Mouse (Mus musculus) midbrain, embryonic 16.5 days (tissue): ENCODE results near the gene Cdc25a. TPM values are rescaled to one million over a fixed set of nuclear protein-coding genes. Genes with fewer than 3 reads are reported as not detected.

Experiments
- ATAC-seq: fragments of 200-750 bp; cut with Nextera tagmentation; 2 replicates; pipeline ENCODE4 v1.8.0; 2017; ENCODE audit warnings: moderate TSS enrichment
- H3K27ac ChIP-seq: fragments of 300-500 bp; sonication (generic); 2 replicates; pipeline ENCODE4 v1.5.1; 2014; ENCODE audit warnings: mild to moderate bottlenecking, low read length, mixed read lengths
- H3K27me3 ChIP-seq: fragments of 300-500 bp; sonication (generic); 2 replicates; pipeline ENCODE4 v1.6.1; 2014; ENCODE audit warnings: low read depth, low read length, mixed read lengths; ENCODE audit not compliant: control insufficient read depth, insufficient read depth
- H3K36me3 ChIP-seq: fragments of 300-500 bp; sonication (generic); 2 replicates; pipeline ENCODE4 v1.6.1; 2014; ENCODE audit warnings: mild to moderate bottlenecking, low read length, moderate library complexity, mixed read lengths; ENCODE audit not compliant: control insufficient read depth, insufficient read depth
- H3K4me1 ChIP-seq: fragments of 300-500 bp; sonication (generic); 2 replicates; pipeline ENCODE4 v1.6.1; 2014; ENCODE audit warnings: mild to moderate bottlenecking, low read length, mixed read lengths; ENCODE audit not compliant: control insufficient read depth, insufficient read depth
- H3K4me2 ChIP-seq: fragments of 300-500 bp; sonication (generic); 2 replicates; pipeline ENCODE4 v1.6.1; 2014; ENCODE audit warnings: mild to moderate bottlenecking, low read length, mixed read lengths
- H3K4me3 ChIP-seq: fragments of 300-500 bp; sonication (generic); 2 replicates; pipeline ENCODE4 v1.5.1; 2014; ENCODE audit warnings: low read depth, mild to moderate bottlenecking, low read length, moderate library complexity, mixed read lengths
- H3K9ac ChIP-seq: fragments of 300-500 bp; sonication (generic); 2 replicates; pipeline ENCODE4 v1.6.1; 2014; ENCODE audit warnings: low read depth, low read length, mixed read lengths
- H3K9me3 ChIP-seq: fragments of 300-500 bp; sonication (generic); replicated peaks from 2 replicates; pipeline ENCODE4 v1.6.1; 2014; ENCODE audit warnings: mild to moderate bottlenecking, low read length, mixed read lengths; ENCODE audit not compliant: control insufficient read depth, poor library complexity, severe bottlenecking
- WGBS: fragments of 180-500 bp; shearing (Covaris S2); extraction: QIAGEN DNeasy Blood & Tissue Kit; methylation state at CpG from one replicate; pipeline ENCODE4 v1.1.7; 2014; 5-methylcytosine and 5-hydroxymethylcytosine counted together
- polyA plus RNA-seq: library from polyadenylated mRNA; unstranded; fragments of >200 nt; fragmentation: Nextera tagmentation; extraction: Ambion mirVana; gene quantifications from 2 replicates; pipeline ENCODE4 v1.2.1, GENCODE M21; 2015

Cdc25a gene
- polyA plus RNA-seq, 1 experiment from 2014 or later, result 9.9 TPM

DNA sequence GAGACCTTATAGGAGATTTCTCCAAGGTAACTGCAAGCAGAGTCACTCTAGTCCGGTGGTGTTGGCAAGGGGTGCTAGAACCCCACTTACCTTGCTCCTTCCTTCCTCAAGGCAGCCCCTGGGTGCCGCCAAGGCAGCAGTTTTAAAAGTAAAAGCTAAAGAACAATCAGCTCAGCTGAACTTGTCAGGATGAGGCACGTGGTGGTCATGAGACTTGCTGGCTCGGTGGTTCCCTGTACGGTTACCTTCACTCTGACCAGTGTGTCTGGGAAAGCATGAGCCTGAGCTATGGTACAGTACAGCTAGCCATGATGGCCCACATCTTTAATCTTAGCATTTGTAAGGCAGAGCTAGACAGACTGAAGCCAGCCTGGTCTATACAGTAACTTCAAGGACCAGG lies 11.9 kb downstream of the Cdc25a start:
- Histone ChIP-seq H3K9ac (no peak overlapping the region), H3K4me3 (no peak overlapping the region), H3K9me3 (no peaks in the 10 kb centered on the region), H3K27me3 (no peaks in the 10 kb centered on the region), H3K27ac (no peak overlapping the region), H3K36me3 (peaks cover 36% of the 10 kb centered on the region), H3K4me1 (no peaks in the 10 kb centered on the region), H3K4me2 (no peak overlapping the region)
- no peak for ATAC-seq
- 95% methylated on average over 5 of the region's 5 CpGs for WGBS

DNA sequence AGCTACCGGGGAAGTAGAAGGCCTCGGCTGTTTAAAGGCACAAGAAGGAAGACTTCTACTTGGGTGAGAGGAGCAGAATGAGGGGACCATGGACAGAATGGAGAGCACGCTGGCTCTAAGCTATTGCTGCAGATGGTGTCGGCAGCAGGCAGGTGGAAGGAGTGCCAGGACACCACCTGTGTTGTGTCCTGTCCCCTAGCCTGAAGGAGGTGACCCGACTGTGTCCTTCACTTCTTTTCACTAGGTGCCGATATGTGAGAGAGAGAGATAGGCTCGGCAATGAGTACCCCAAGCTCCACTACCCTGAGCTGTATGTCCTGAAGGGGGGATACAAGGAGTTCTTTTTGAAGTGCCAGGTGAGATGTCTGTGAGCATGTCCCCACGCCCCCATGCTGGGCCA lies 16.1 kb downstream of the Cdc25a start:
- H3K4me1 ChIP-seq, result no peaks in the 10 kb centered on the region
- ATAC-seq, result no peak
- WGBS, result 92% methylated on average over 8 of the region's 8 CpGs
- no peaks in the 10 kb centered on the region for H3K27me3 ChIP-seq
- H3K9ac ChIP-seq, result no peak overlapping the region
- peaks cover 22% of the 10 kb centered on the region for H3K36me3 ChIP-seq
- no peak overlapping the region for H3K4me2 ChIP-seq
- H3K9me3 ChIP-seq, result no peaks in the 10 kb centered on the region
- H3K27ac ChIP-seq, result no peak overlapping the region
- no peak overlapping the region for H3K4me3 ChIP-seq

DNA sequence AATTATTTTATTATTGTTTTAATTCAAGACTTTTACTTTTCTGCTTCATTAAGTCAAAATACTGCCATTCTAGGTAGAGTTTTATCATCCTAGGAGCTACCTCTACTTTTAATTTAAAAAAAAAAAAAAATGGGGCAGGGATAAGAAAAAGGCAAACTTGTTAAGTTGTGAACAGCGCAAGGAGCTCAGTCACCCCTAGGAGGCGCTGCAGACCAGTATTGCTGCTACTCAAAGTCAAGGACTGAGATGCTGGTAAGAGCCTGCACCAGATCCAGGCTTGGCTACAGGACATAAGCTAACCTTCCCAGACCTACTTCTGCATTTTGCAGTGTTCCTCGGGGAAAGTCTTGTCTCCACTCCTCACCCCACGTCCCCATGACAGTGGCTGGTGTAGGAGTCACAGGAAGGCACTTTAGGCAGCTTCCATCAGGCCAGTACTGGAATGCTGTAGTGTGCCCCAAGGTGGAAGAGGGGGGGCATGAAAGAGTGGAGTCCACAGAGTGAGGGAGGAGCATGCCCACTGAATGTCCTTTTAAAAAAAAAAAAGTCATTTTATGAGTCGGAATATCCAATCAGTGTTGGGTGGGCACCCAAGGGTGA lies 17.4 kb downstream of the Cdc25a start:
- Histone ChIP-seq H3K27me3 (no peaks in the 10 kb centered on the region), H3K9ac (no peak overlapping the region), H3K4me3 (no peak overlapping the region), H3K9me3 (no peaks in the 10 kb centered on the region), H3K36me3 (peaks cover 22% of the 10 kb centered on the region), H3K4me2 (no peak overlapping the region), H3K4me1 (no peaks in the 10 kb centered on the region), H3K27ac (no peak overlapping the region)
- WGBS, result 66% methylated on average over 5 of the region's 5 CpGs
- peak; percentile 29; the same call in 1 of the 2 replicates for ATAC-seq

- no peaks in the 10 kb centered on the region for H3K4me1 ChIP-seq
- peaks cover 13% of the 10 kb centered on the region for H3K36me3 ChIP-seq
- peak; percentile 85 for ATAC-seq
- no peak overlapping the region for H3K4me3 ChIP-seq
- WGBS, result 33% methylated on average over 6 of the region's 6 CpGs
- no peaks in the 10 kb centered on the region for H3K9me3 ChIP-seq
- H3K9ac ChIP-seq, result peak overlapping the region; percentile 47; the same call in 1 of the 2 replicates
- H3K27me3 ChIP-seq, result no peaks in the 10 kb centered on the region
- peak overlapping the region; percentile 54 for H3K27ac ChIP-seq
- H3K4me2 ChIP-seq, result no peak overlapping the region
These were observed 19.2 kb downstream of the Cdc25a start for GRCm38 (mm10) chr9:109894413-109895090.

DNA sequence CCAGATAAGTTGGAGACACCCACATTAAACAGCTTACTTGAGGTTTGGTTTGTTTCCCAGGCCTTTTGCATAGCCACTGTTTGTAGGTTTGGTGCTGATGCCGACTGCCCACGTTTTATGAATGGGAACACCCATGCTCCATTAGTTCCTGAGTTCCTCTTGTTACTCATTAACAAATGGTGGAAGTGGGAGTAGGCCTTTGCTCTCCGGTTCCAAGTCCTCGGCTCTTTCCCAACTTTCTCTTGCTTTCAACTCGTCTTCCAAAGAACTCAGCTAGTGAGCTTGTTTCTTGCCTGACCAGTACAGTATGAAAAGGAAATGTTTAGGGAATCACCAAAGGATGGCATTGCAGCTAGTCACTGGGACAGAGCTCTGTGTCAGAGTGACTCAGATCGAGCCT lies 20.2 kb downstream of the Cdc25a start:
- Histone ChIP-seq H3K9ac (no peak overlapping the region), H3K9me3 (no peaks in the 10 kb centered on the region), H3K4me3 (no peak overlapping the region), H3K36me3 (peaks cover 11% of the 10 kb centered on the region), H3K4me2 (no peak overlapping the region), H3K27ac (no peak overlapping the region), H3K27me3 (no peaks in the 10 kb centered on the region), H3K4me1 (no peaks in the 10 kb centered on the region)
- no peak for ATAC-seq
- 89% methylated on average over 6 of the region's 6 CpGs for WGBS

GRCm38 (mm10) chr9:109896253-109897150 lies 21.1 kb downstream of the Cdc25a start:
- Histone ChIP-seq H3K4me2 (no peak overlapping the region), H3K36me3 (peaks cover 4% of the 10 kb centered on the region; the same call in 1 of the 2 replicates), H3K4me3 (no peak overlapping the region)

DNA sequence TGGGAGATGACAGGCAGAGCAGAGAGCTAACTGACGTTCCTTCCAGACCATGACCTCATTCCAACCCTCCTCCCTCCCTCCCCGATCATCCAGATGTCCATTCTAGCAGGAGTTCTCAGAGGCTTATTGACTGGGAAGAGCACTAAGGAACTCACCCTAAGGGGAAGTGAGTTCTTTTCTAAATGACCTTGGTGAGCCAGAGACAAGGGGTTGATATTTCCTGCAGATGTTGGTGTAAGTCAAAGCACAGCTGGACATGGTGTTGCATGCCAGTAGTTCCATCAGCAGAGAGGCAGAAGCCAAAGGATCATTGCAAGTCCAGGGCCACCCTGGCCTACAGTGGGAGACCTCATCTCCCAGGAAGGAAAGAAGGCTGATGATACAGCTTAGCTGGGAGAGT lies 22.6 kb downstream of the Cdc25a start:
- Histone ChIP-seq H3K9me3 (no peaks in the 10 kb centered on the region), H3K4me3 (no peak overlapping the region), H3K4me1 (no peaks in the 10 kb centered on the region), H3K27ac (no peak overlapping the region), H3K36me3 (no peaks in the 10 kb centered on the region), H3K27me3 (no peaks in the 10 kb centered on the region), H3K4me2 (no peak overlapping the region), H3K9ac (no peak overlapping the region)
- no peak for ATAC-seq
- 57% methylated on average over 2 of the region's 2 CpGs for WGBS

More at GRCm38 (mm10) chr9:109896253-109897150, 21.1 kb downstream of the Cdc25a start:
- no peak for ATAC-seq
- WGBS, result 89% methylated on average over 8 of the region's 8 CpGs
- Histone ChIP-seq H3K4me1 (no peaks in the 10 kb centered on the region), H3K27me3 (no peaks in the 10 kb centered on the region), H3K9ac (no peak overlapping the region), H3K27ac (no peak overlapping the region), H3K9me3 (no peaks in the 10 kb centered on the region)

- no peaks in the 10 kb centered on the region for H3K9me3 ChIP-seq
- H3K9ac ChIP-seq, result no peak overlapping the region
- WGBS, result 72% methylated on average over 7 of the region's 15 CpGs
- no peak overlapping the region for H3K4me2 ChIP-seq
- ATAC-seq, result no peak
- no peak overlapping the region for H3K4me3 ChIP-seq
- no peak overlapping the region for H3K27ac ChIP-seq
- H3K27me3 ChIP-seq, result no peaks in the 10 kb centered on the region
- H3K4me1 ChIP-seq, result no peaks in the 10 kb centered on the region
- H3K36me3 ChIP-seq, result no peaks in the 10 kb centered on the region
These were observed 24.0 kb downstream of the Cdc25a start for GRCm38 (mm10) chr9:109899361-109899760.

GRCm38 (mm10) chr9:109899774-109900173 lies 24.4 kb downstream of the Cdc25a start:
- no peaks in the 10 kb centered on the region for H3K27me3 ChIP-seq
- WGBS, result 72% methylated on average over 8 of the region's 8 CpGs
- ATAC-seq, result no peak
- no peaks in the 10 kb centered on the region for H3K4me1 ChIP-seq
- H3K9me3 ChIP-seq, result no peaks in the 10 kb centered on the region
- H3K4me3 ChIP-seq, result no peak overlapping the region
- no peak overlapping the region for H3K9ac ChIP-seq
- no peak overlapping the region for H3K4me2 ChIP-seq
- H3K36me3 ChIP-seq, result no peaks in the 10 kb centered on the region
- H3K27ac ChIP-seq, result no peak overlapping the region
